Mouse (Mus musculus) CH12.LX (cell line): ENCODE results near the gene Abhd14a.

Experiments used
- CTCF ChIP-seq, 2 experiments: IDR thresholded peaks in 1 of 2; conservative IDR thresholded peaks in 1 of 2; 2 replicates each; pipeline ENCODE4 v1.5.1; 2011 to 2012; ENCODE audit warnings: low read depth in 2 of 2, low read length in 2 of 2, improper control_type of control experiment in 1 of 2, inconsistent platforms in 1 of 2, mild to moderate bottlenecking in 1 of 2, moderate library complexity in 1 of 2
- EP300 ChIP-seq: IDR thresholded peaks from 2 replicates; pipeline ENCODE4 v1.6.1; 2011; ENCODE audit warnings: low read length, improper control_type of control experiment
- IRF4 ChIP-seq: IDR thresholded peaks from 2 replicates; pipeline ENCODE4 v1.6.1; 2014; ENCODE audit warnings: low read depth, mild to moderate bottlenecking, inconsistent platforms, low read length, improper control_type of control experiment
- TBP ChIP-seq: conservative IDR thresholded peaks from 2 replicates; pipeline ENCODE4 v1.6.1; 2011; ENCODE audit warnings: low read depth, low read length, improper control_type of control experiment
- TCF12 ChIP-seq: IDR thresholded peaks from 2 replicates; pipeline ENCODE4 v1.6.1; 2014; ENCODE audit warnings: low read depth, mild to moderate bottlenecking, inconsistent platforms, low read length, improper control_type of control experiment
- USF1 ChIP-seq: IDR thresholded peaks from 2 replicates; pipeline ENCODE4 v1.6.1; 2014; ENCODE audit warnings: low read depth, mild to moderate bottlenecking, inconsistent platforms, low read length, improper control_type of control experiment
- USF2 ChIP-seq: conservative IDR thresholded peaks from 2 replicates; pipeline ENCODE4 v1.6.1; 2011; ENCODE audit warnings: low read depth, low read length, improper control_type of control experiment

- no peak for TF ChIP-seq CTCF (conservative IDR thresholded peaks at IDR 0.05 in 1 of 2, IDR thresholded peaks at IDR 0.05 in 1 of 2; ENCODE audit: low read depth in 2 of 2, low read length in 2 of 2)
- TF ChIP-seq EP300 = no peak
- no peak for TF ChIP-seq USF2
- no peak for TF ChIP-seq USF1
- TF ChIP-seq TCF12 = no peak
- TF ChIP-seq TBP = no peak
- no peak for TF ChIP-seq IRF4
These were observed 7.6 kb upstream of the Abhd14a start for GRCm38 (mm10) chr9:106454888-106455681.
